Mouse (Mus musculus): ENCODE data around the gene Cdk5rap1. TPM values are rescaled to one million over a fixed set of nuclear protein-coding genes. Genes with fewer than 3 reads are reported as not detected.
"Not testable (repeated sequence)": the region's sequence is repeated elsewhere in the genome, so short reads cannot be mapped to it uniquely, and the experiment has no call there.

Cdk5rap1 gene
- polyA plus RNA-seq, 1 experiment from 2014 or later, result 15.4 TPM

DNA sequence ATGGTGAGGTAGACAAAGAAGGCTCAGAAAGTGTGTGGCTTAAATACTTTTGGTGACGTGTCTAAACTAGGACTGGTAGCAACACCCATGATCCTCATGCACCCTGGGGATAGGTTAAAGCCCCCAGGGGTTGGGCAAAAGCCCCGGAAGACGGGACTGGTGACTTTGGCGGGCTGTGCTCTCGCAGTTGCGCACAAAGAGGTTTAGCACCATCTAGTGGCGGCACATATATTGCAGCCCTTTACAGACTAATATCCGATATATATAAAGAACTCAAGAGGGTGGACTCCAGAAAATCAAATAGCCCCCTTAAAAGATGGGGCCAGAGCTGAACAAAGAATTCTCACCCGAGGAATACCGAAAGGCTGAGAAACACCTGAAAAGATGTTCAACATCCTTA lies 78.1 kb downstream of the Cdk5rap1 start:
- not testable (repeated sequence) for H3K9me3 ChIP-seq; H3K4me1 ChIP-seq; H3K4me3 ChIP-seq; H3K27ac ChIP-seq (replicated peaks); H3K9ac ChIP-seq (replicated peaks); ATAC-seq (ENCODE audit: low FRiP score, low read depth); H3K27me3 ChIP-seq; H3K36me3 ChIP-seq
- 2% methylated on average over 10 of the region's 10 CpGs for WGBS
- 0 out of 2 replicates have a peak overlapping the region, but pooled peaks have one; percentile 15 for H3K4me2 ChIP-seq (replicated peaks)

DNA sequence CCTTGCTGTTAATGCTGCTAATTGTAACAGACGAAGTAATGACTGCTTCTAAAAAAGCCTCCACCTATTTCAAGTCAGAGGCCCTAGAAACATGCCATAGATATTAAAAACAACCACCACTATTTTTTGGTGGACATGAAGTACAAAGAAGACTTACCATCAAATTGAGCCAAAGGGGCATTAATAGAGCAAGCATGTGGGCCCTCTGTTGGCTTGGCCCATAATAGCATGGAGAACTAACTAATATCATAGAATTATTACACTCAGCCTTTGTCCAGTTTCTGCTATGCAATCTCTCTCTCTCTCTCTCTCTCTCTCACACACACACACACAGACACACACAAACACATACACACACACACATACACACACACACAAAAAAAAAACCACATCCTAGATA lies 80.0 kb downstream of the Cdk5rap1 start:
- H3K36me3 ChIP-seq, result no peaks in the 10 kb centered on the region
- H3K4me3 ChIP-seq, result no peak overlapping the region
- WGBS, result 67% methylated on average over 1 of the region's 1 CpGs
- H3K9me3 ChIP-seq, result no peaks in the 10 kb centered on the region
- H3K4me1 ChIP-seq, result no peaks in the 10 kb centered on the region
- no peak overlapping the region for H3K27ac ChIP-seq (replicated peaks)
- no peak overlapping the region for H3K4me2 ChIP-seq (replicated peaks)
- H3K9ac ChIP-seq (replicated peaks), result no peak overlapping the region
- H3K27me3 ChIP-seq, result no peaks in the 10 kb centered on the region
- no peak for ATAC-seq (ENCODE audit: low FRiP score, low read depth)

DNA sequence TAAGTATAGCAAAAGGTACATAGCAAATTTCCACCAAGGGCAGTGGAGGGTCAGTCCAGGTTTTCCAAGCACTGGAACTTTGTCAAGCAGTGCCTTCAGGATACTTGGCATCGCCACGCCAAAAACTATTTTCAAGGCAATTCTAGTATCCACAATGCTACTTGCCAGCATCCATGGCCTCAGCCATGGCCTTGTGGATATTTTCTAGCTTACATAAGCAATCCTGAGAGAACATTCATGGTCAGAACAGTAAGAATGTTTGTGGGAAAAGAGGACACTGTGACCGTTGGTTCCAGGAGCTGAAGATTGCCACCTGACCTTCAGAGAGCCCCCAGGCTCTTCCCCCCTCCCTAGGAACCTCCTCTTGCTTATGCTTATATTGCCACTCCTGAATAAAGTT lies 80.9 kb downstream of the Cdk5rap1 start:
- H3K36me3 ChIP-seq; H3K4me3 ChIP-seq; ATAC-seq (ENCODE audit: low FRiP score, low read depth); H3K9ac ChIP-seq (replicated peaks); H3K27me3 ChIP-seq; H3K9me3 ChIP-seq; H3K27ac ChIP-seq (replicated peaks); H3K4me2 ChIP-seq (replicated peaks); H3K4me1 ChIP-seq: not testable (repeated sequence)
- WGBS, result 86% methylated on average over 3 of the region's 3 CpGs

Other genes starting within 250 kb of the Cdk5rap1 start
- gene Bpifa3, start 242.7 kb downstream of the Cdk5rap1 start, polyA plus RNA-seq (2016; fragmentation: Nextera tagmentation; extraction: Ambion mirVana), result not detected in 2 replicates
- gene Bpifa1, start 230.1 kb downstream of the Cdk5rap1 start, polyA plus RNA-seq (2016; fragmentation: Nextera tagmentation; extraction: Ambion mirVana), result not detected in 2 replicates
- not detected in 2 replicates for gene Bpifa5, start 210.4 kb downstream of the Cdk5rap1 start, polyA plus RNA-seq (2016; fragmentation: Nextera tagmentation; extraction: Ambion mirVana)
- not detected in 2 replicates for gene Bpifb1, start 182.2 kb downstream of the Cdk5rap1 start, polyA plus RNA-seq (2016; fragmentation: Nextera tagmentation; extraction: Ambion mirVana)
- 0.22 TPM in 1 of 2 replicates, not detected in the other for gene Bpifb5, start 149.3 kb downstream of the Cdk5rap1 start, polyA plus RNA-seq (2016; fragmentation: Nextera tagmentation; extraction: Ambion mirVana)
- not detected in 2 replicates for gene Bpifb9a, start 115.2 kb downstream of the Cdk5rap1 start, polyA plus RNA-seq (2016; fragmentation: Nextera tagmentation; extraction: Ambion mirVana)
- not detected in 2 replicates for gene Bpifb9b, start 65.8 kb downstream of the Cdk5rap1 start, polyA plus RNA-seq (2016; fragmentation: Nextera tagmentation; extraction: Ambion mirVana)
- 7.1 and 8.6 TPM in 2 replicates for gene Snta1, start 35.1 kb upstream of the Cdk5rap1 start, polyA plus RNA-seq (2016; fragmentation: Nextera tagmentation; extraction: Ambion mirVana)
- gene Cbfa2t2, start 63.5 kb upstream of the Cdk5rap1 start, polyA plus RNA-seq (2016; fragmentation: Nextera tagmentation; extraction: Ambion mirVana), result 91.8 and 94.9 TPM in 2 replicates
- gene 1700003F12Rik, start 174.1 kb upstream of the Cdk5rap1 start, polyA plus RNA-seq (2016; fragmentation: Nextera tagmentation; extraction: Ambion mirVana), result 2.2 and 3.3 TPM in 2 replicates
- gene Actl10, start 178.8 kb upstream of the Cdk5rap1 start, polyA plus RNA-seq (2016; fragmentation: Nextera tagmentation; extraction: Ambion mirVana), result 0.60 and 1.1 TPM in 2 replicates
- gene Necab3, start 185.9 kb upstream of the Cdk5rap1 start, polyA plus RNA-seq (2016; fragmentation: Nextera tagmentation; extraction: Ambion mirVana), result 11.9 and 12.3 TPM in 2 replicates
- 36.0 and 41.1 TPM in 2 replicates for gene E2f1, start 196.9 kb upstream of the Cdk5rap1 start, polyA plus RNA-seq (2016; fragmentation: Nextera tagmentation; extraction: Ambion mirVana)
- 9.4 and 13.8 TPM in 2 replicates for gene Pxmp4, start 230.7 kb upstream of the Cdk5rap1 start, polyA plus RNA-seq (2016; fragmentation: Nextera tagmentation; extraction: Ambion mirVana)
- 1.4 and 1.5 TPM in 2 replicates for gene Zfp341, start 240.3 kb upstream of the Cdk5rap1 start, polyA plus RNA-seq (2016; fragmentation: Nextera tagmentation; extraction: Ambion mirVana)
- 0.54 and 0.69 TPM in 2 replicates for gene 4930519P11Rik, start 240.4 kb upstream of the Cdk5rap1 start, polyA plus RNA-seq (2016; fragmentation: Nextera tagmentation; extraction: Ambion mirVana)